Mouse (Mus musculus): ENCODE results near the gene Pla2g6. TPM values are rescaled to one million over a fixed set of nuclear protein-coding genes. Genes with fewer than 3 reads are reported as not detected.

Pla2g6 gene
- polyA plus RNA-seq, 1 experiment from 2014 or later: 37.1 TPM

DNA sequence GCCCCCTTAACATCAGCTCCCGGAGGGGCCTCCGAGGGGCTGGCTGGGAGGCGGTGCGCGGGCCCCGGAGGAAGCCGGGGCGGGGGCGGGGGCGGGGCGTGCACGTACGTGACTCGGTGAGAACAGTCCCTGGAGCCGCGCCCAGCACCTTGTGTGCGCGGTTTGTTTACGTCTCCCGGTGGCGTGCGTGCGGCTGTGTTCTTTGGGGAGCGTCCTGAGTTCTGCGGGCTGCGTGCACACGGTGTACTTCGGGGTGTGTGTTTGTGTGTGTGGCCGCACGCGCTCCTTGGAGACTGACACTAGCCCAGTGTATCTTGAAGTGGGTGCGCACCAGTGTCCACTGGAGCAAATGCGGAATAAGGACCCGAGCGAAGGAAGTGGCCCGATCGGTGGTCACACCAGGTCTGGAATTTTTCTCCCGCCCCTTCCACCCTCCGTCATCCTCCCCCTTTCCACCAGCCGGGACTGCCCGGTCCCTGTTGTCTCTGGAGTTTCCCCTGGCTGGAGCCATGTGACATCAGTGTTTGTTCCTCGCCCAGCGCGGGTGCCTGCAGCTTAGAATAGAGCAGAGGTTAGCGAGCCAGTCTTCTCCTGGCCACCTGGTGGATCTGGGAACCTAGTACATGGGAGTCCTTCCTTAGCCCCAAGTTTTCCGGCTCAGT lies 19.8 kb upstream of the Pla2g6 start:
- peaks cover 15% of the 10 kb centered on the region; the same call in 1 of the 2 replicates for H3K27me3 ChIP-seq (replicated peaks)
- H3K9ac ChIP-seq: peak overlapping the region; percentile 53
- H3K4me2 ChIP-seq: peak overlapping the region; percentile 96
- no peaks in the 10 kb centered on the region for H3K36me3 ChIP-seq (replicated peaks)
- peaks cover 8% of the 10 kb centered on the region for H3K4me1 ChIP-seq
- ATAC-seq (replicated peaks): peak; percentile 68
- H3K4me3 ChIP-seq: peak overlapping the region; percentile 61
- peak overlapping the region; percentile 68 for H3K27ac ChIP-seq
- WGBS: 1% methylated on average over 45 of the region's 46 CpGs
- no peaks in the 10 kb centered on the region for H3K9me3 ChIP-seq

DNA sequence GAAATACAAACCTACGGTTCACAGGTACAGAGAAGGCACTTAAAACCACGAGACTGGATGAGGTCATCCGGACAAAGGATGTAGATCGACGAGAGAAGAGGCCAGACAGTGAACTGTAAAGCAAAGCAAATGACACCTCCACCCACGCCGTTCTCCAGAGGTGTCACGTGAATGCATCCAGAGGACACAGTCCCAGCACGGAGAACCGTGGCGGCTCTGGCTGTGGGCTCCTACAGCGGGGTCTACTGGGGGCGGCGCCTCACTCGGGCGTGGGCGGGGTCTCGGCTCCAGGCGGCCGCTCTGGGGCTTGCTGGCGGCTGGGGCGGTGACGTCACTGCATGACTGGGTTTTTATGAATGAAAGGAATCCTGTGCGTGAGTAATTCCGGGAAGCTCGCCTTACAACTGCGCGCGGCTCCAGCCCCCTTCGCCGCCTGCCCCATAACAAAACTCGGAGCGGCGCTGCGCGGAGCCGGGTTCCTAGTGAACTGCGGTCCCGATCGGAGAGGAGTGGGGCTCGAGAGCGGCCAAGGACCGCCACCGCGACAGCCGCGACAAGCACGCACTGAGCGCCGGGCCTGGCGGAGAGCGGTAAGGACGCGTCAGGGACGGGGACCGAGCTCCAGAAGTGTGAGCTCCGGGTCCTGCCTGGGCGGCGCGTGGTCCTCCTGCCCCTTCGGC lies 19.1 kb upstream of the Pla2g6 start:
- H3K36me3 ChIP-seq (replicated peaks): no peaks in the 10 kb centered on the region
- peak overlapping the region; percentile 68 for H3K27ac ChIP-seq
- H3K27me3 ChIP-seq (replicated peaks): peaks cover 15% of the 10 kb centered on the region; the same call in 1 of the 2 replicates
- H3K4me1 ChIP-seq: peaks cover 8% of the 10 kb centered on the region
- peak overlapping the region; percentile 96 for H3K4me2 ChIP-seq
- WGBS: under 1% methylated on average over 61 of the region's 61 CpGs
- peak overlapping the region; percentile 53 for H3K9ac ChIP-seq
- no peaks in the 10 kb centered on the region for H3K9me3 ChIP-seq
- ATAC-seq (replicated peaks): peak; percentile 91
- H3K4me3 ChIP-seq: peak overlapping the region; percentile 61

DNA sequence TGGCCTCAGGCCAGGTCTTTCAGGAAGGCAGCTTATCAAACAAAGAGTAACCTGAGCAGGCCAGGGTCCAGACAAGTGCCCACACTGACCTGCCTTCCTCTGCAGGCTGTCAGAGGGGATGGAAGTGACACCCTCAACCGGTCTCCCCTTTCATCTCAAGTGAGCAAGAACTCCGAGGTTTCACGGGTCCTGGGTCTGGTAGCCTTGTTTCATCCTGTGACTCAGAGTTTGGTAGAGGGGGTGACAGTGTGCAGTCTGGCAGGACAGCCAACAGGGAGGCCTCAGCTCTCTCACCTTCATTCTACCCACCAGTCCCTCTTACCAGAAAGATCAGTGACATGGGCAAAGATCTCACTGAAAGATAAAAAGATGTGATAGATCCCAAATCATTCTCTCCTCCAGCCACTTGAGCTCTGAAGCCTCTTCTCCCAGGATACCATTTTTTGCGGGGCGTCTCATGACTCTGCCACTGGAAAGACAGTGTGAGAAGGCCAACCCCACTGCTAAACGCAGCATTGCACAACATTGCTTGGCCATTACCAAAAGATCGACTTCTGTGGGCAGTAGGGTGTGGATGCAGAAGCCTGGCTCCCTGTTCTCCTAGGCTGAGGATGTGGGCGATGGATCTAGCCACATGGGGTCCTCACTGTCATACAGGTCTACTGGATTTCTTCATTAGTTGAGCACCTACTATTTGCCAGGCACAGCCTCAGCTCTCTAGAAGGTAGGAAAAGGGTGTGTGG lies 18.0 kb upstream of the Pla2g6 start, which contains the start of gene Maff:
Gene Maff (plus strand): TSS at position 571 of the 743 bp plus-strand sequence.
- WGBS: 45% methylated on average over 8 of the region's 8 CpGs
- H3K4me3 ChIP-seq: peak within 1 kb of the TSS; percentile 61
- H3K27ac ChIP-seq: peak within 1 kb of the TSS; percentile 68
- no peaks in the 10 kb centered on the region for H3K9me3 ChIP-seq
- peaks cover 15% of the 10 kb centered on the region; the same call in 1 of the 2 replicates for H3K27me3 ChIP-seq (replicated peaks)
- H3K36me3 ChIP-seq (replicated peaks): no peaks in the 10 kb centered on the region
- peaks cover 8% of the 10 kb centered on the region for H3K4me1 ChIP-seq
- no peak for ATAC-seq (replicated peaks)
- H3K4me2 ChIP-seq: peak within 1 kb of the TSS; percentile 96
- peak within 1 kb of the TSS; percentile 53 for H3K9ac ChIP-seq

DNA sequence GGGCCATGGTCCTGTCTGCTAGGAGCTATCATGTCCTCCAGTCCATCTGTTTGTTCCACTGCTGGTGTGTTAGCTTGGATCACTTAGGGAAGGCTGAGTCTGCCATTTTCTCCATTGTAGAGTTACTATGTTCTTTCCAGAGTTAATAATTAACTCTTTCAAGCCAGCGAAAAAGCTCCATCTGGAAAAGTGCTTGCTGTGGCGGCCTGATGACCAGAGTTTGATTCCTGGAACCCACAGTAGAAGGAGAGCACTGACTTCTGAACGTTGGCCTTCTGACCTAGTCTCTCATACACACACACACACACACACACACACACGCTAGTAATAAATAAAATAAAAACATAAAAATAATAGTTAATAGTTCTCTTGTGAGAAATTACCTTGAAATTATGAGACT lies 16.4 kb upstream of the Pla2g6 start:
- Histone ChIP-seq H3K4me3 (no peak overlapping the region), H3K27me3 (replicated peaks) (peaks cover 13% of the 10 kb centered on the region; the same call in 1 of the 2 replicates), H3K4me2 (no peak overlapping the region), H3K36me3 (replicated peaks) (no peaks in the 10 kb centered on the region), H3K4me1 (peaks cover 8% of the 10 kb centered on the region), H3K9ac (no peak overlapping the region), H3K9me3 (no peaks in the 10 kb centered on the region), H3K27ac (no peak overlapping the region)
- whole genome bisulfite sequencing: 82% methylated on average over 4 of the region's 4 CpGs
- ATAC-seq (replicated peaks): no peak

DNA sequence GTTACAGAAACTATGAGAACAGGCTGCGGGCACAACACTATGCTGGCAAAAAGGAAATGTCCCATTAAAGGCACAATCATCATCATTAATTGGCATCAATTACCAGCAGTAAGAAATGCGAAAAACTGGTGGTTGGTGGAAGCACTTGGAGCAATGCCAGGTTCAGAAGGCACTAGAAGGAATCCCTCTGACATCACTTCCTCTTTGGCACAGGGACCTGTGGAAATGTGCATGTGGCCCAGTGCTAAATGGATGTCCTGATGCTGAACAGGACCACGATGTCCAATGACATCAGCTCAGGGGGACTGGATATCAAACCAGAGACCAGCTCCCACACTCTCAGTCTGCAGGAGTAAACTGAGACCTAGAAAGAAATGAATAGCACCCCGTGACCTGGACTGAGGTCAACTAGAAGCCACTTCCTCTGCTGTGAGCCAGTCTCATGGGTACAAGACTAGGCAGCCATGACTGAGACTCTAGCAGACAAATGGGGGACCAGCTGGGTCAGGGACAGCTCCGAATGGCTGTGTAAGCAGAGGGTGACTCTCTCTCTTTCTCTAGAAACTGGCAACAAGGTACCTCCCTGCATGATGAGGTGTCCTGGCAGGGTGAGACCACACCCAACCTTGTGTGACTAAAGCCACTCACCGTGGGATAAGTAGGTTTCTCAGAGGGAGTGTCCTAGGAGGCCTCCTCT lies 14.6 kb upstream of the Pla2g6 start:
- Histone ChIP-seq H3K36me3 (replicated peaks) (no peaks in the 10 kb centered on the region), H3K9ac (no peak overlapping the region), H3K4me3 (no peak overlapping the region), H3K27me3 (replicated peaks) (peaks cover 7% of the 10 kb centered on the region; the same call in 1 of the 2 replicates), H3K9me3 (no peaks in the 10 kb centered on the region), H3K4me2 (no peak overlapping the region), H3K4me1 (no peaks in the 10 kb centered on the region), H3K27ac (no peak overlapping the region)
- 79% methylated on average over 6 of the region's 6 CpGs for WGBS
- no peak for ATAC-seq (replicated peaks)

DNA sequence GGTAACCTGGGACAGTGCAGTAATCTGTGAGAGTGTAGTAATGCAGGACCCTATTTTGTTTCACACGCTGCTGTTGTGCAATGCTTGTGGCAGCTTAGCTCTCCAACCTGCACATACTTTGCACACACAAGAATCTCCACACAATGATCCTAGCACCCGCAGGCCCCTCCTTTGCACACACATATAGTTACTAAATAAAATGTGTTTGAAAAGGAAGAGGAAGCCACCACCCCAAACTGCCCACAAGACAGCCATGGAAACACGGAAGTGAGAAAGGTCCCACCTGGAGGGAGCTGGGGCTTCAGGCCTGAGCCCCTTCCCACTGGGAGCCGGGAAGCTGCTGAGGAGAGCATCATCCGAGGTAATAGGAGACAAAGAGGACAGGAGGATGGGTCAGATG lies 10.8 kb upstream of the Pla2g6 start:
- Histone ChIP-seq H3K27ac (no peak overlapping the region), H3K4me2 (no peak overlapping the region), H3K9ac (no peak overlapping the region), H3K36me3 (replicated peaks) (no peaks in the 10 kb centered on the region), H3K27me3 (replicated peaks) (no peaks in the 10 kb centered on the region), H3K4me3 (no peak overlapping the region), H3K4me1 (no peaks in the 10 kb centered on the region), H3K9me3 (no peaks in the 10 kb centered on the region)
- no peak for ATAC-seq (replicated peaks)
- 74% methylated on average over 5 of the region's 5 CpGs for WGBS

DNA sequence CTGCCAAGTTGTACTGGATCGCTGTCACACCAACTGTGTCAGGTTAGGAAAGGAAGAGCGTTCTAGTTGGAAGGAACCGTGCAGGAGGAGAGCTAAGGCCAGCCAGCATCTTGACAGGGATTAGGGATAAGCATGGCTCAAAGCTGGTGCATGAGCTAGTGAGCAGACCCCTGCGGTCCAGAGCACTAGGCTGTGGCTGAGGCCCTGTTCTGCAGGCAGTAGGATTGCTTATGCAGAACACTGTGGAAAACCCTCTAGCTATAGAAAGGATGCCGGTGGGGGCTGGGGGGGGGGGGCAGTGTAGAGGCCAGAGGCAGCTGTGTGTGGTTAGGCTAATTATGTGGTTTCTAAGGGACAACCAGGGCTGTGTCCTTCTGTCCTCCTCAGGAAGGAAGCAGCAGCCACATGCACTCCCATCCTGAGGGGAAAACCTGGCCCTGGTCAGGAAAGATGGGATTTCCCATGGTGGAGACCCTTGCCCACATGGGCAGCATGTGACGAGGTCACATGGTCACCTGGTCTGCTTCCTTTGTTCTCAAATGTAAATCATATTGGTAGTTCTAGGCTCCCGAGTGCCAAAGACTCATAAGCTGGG lies 7.0 kb upstream of the Pla2g6 start:
- no peaks in the 10 kb centered on the region for H3K4me1 ChIP-seq
- no peak for ATAC-seq (replicated peaks)
- no peaks in the 10 kb centered on the region for H3K36me3 ChIP-seq (replicated peaks)
- no peak overlapping the region for H3K4me2 ChIP-seq
- WGBS: 43% methylated on average over 7 of the region's 7 CpGs
- H3K9me3 ChIP-seq: no peaks in the 10 kb centered on the region
- no peaks in the 10 kb centered on the region for H3K27me3 ChIP-seq (replicated peaks)
- H3K9ac ChIP-seq: no peak overlapping the region
- no peak overlapping the region for H3K4me3 ChIP-seq
- H3K27ac ChIP-seq: no peak overlapping the region

DNA sequence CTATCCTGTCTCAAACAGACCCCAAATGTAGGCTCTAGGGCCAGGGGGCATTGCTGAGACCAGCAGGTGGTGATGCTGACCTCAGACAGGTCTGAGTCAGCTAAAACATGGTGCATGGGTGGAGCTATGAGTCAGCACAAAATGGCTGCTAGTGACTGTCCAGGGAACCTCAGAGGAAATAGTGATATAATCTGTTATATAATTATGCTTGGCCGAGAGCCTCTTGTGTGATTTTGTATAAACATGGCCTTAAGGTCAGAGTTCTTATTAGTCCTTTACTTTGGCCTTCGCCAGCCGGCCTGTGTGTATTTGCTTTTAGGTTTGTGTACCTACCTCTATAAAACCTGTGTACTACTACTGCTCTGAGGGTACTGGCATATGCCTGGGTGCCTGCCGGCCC lies 5.2 kb upstream of the Pla2g6 start:
- Histone ChIP-seq H3K36me3 (replicated peaks) (no peaks in the 10 kb centered on the region), H3K4me2 (no peak overlapping the region), H3K27ac (no peak overlapping the region), H3K9ac (no peak overlapping the region), H3K4me3 (no peak overlapping the region), H3K4me1 (no peaks in the 10 kb centered on the region; the same call in 1 of the 2 replicates), H3K27me3 (replicated peaks) (no peaks in the 10 kb centered on the region), H3K9me3 (no peaks in the 10 kb centered on the region)
- no peak for ATAC-seq (replicated peaks)
- WGBS: 71% methylated on average over 4 of the region's 4 CpGs

DNA sequence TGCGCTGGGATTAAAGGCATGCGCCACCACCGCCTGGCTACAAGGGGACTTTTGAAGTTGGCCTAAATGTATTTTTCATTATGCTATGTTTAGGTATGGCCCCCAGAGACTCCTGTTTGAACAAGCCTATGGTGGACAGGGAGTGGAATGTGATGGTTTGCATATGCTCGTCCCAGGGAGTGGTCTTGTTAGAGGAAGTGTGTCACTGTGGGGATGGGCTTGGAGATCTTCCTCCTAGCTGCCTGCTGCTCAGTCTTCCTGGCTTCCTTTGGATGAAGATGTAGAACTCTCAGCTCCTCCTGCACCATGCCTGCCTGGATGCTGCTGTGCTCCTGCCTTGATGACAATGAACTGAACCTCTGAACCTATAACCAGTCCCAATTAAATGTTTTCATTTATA lies 2.3 kb upstream of the Pla2g6 start:
- no peak for ATAC-seq (replicated peaks)
- Histone ChIP-seq H3K27me3 (replicated peaks) (no peaks in the 10 kb centered on the region), H3K4me3 (no peak overlapping the region), H3K27ac (no peak overlapping the region), H3K9ac (no peak overlapping the region), H3K36me3 (replicated peaks) (no peaks in the 10 kb centered on the region), H3K4me2 (no peak overlapping the region), H3K9me3 (no peaks in the 10 kb centered on the region), H3K4me1 (peaks cover 20% of the 10 kb centered on the region)
- WGBS: 60% methylated on average over 4 of the region's 4 CpGs

DNA sequence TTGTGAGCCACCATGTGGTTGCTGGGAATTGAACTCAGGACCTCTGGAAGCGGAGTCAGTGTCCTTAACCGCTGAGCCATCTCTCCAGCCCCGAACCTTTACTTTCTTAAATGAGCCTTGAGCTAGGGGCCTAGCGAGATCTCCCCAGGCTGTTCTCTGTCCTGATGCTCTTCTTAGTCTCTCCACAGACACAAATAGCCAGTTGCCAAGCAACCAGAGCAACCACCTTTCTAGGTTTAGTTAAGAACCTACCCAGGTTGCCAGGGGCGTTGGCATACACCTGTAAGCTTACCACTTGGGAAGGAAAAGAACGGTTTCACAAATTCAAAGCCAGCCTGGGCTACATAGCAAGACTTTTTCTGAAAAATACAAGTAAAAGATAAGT lies 1.8 kb upstream of the Pla2g6 start:
- 83% methylated on average over 6 of the region's 6 CpGs for WGBS
- no peaks in the 10 kb centered on the region for H3K36me3 ChIP-seq (replicated peaks)

DNA sequence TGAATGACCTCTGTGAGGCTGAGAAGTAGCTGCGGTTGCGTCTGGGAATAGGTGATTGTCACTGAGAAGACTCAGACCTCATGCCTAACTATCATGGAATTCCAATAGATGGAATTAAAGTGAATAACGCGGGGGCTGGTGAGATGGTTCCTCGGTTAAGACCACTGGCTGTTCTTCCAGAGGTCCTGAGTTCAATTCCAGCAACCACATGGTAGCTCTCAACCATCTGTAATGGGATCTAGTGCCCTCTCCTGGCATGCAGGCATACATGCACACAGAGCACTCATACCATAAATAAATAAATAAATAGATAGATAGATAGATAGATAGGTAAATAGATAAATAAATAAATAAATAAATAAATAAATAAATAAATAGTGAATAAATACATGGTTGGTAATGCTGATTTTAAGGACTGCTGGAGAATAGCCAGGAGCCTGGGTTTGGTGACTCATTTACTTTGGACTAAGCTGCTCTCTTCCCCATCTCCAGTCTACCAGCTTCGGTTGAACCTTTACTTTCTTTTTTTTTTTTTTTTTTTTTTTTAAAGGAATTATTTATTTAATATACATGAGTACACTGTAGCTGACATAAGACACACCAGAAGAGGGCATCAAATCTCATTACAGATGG lies 1.3 kb upstream of the Pla2g6 start:
- no peak for ATAC-seq (replicated peaks)
- 95% methylated on average over 6 of the region's 6 CpGs for WGBS
- Histone ChIP-seq H3K27me3 (replicated peaks) (no peaks in the 10 kb centered on the region), H3K9ac (no peak overlapping the region), H3K4me2 (no peak overlapping the region), H3K27ac (no peak overlapping the region), H3K4me3 (no peak overlapping the region), H3K36me3 (replicated peaks) (no peaks in the 10 kb centered on the region), H3K4me1 (peaks cover 25% of the 10 kb centered on the region), H3K9me3 (no peaks in the 10 kb centered on the region)

More for the DNA sequence above, 1.8 kb upstream of the Pla2g6 start:
- no peak for ATAC-seq (replicated peaks)
- Histone ChIP-seq H3K9ac (no peak overlapping the region), H3K4me1 (peaks cover 25% of the 10 kb centered on the region), H3K4me2 (no peak overlapping the region), H3K27ac (no peak overlapping the region), H3K9me3 (no peaks in the 10 kb centered on the region), H3K4me3 (no peak overlapping the region), H3K27me3 (replicated peaks) (no peaks in the 10 kb centered on the region)
